Mouse (Mus musculus): ENCODE measurements around the gene Lmod1.
"Not testable (repeated sequence)": the region's sequence is repeated elsewhere in the genome, so short reads cannot be mapped to it uniquely, and the experiment has no call there.

Gene Lmod1

DNA sequence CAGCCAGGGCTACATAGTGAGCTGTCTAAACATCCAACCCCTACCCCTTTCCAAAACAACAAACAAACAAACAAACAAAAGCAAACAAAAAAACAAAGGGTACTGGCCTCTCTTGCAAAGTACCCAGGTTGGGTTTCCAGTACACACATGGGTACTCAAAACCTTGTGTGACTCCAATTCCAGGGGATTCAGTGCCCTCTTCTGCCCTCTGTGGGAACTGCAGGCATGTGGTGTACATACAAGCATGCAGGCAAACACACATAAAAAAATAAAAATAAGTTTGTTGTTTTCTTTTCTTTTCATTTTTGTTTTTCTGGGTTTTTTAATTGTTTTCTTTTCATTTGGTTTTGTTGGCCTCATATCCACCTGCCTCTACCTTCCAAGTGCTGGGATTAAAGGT, 37.5 kb downstream of the Lmod1 start:
- no peak for DNase-seq (ENCODE audit: low spot score)

GRCm38 (mm10) chr1:135363446-135363845, 38.8 kb downstream of the Lmod1 start:
- DNase-seq (ENCODE audit: low spot score): peak; percentile 45

GRCm38 (mm10) chr1:135366380-135366779, 41.8 kb downstream of the Lmod1 start:
- no peak for DNase-seq (ENCODE audit: low spot score)

DNA sequence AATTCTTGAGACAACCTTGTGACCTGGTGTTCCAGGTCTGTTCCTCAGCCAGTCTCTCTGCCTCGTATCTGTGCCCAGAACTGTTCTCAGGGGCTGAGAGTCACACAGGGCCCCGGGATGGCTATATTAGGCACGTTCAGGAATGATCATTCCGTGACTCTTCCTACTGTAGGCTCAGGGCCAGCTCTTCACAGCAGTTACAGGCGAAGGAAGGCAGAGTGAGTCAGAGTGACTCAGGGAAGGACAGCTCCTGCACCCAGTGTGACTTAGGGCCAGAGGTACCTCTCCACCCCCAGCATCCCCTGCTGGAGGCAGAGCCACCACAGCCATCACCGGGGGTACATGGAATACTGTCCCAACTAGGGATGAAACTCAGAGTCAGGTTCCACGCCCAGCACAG, 42.4 kb downstream of the Lmod1 start:
- no peak for DNase-seq (ENCODE audit: low spot score)

DNA sequence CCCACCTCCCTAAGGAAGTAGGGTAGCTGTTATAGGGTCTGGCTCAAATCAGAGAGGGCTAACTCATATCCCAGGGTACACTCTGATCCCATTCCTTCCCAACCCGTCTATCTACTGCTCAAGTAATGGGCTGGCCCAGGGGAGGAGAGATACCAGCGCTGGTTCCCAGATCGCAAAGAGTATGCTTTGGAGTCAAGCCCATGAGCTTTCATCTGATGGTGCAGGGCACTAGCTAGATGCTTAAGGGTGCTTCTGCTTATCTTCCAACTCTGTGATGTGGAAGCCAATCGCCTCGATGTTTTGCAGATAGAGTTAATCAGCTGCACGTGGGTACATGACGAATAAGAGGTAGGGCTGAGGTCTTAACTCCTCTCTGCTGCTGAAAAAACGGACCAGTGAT, 43.0 kb downstream of the Lmod1 start:
- DNase-seq (ENCODE audit: low spot score): no peak

DNA sequence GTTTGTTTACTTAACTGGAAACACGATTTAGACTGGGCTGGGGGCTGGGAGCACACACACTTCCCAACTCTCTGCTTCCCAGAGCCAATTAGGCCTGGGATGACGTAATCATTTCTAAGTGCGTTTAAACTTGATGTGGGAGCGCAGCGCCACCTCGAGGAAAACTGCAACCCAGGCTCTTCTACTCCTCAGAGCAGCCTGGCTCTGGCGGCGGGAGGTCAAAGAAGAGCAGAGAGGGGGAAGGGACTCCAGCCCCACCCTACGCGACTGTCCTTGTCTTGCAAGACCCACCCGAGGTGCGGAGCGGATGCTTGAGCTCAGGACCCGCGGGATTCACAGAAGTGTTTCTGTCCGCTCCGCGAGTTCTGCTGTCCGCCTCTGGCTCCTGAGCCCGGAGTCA, 43.6 kb downstream of the Lmod1 start:
- peak; percentile 69 for DNase-seq (ENCODE audit: low spot score)

- peak; percentile 45 for DNase-seq (ENCODE audit: low spot score)
These were observed 44.4 kb downstream of the Lmod1 start for GRCm38 (mm10) chr1:135368982-135369381.

GRCm38 (mm10) chr1:135369415-135369814, 44.8 kb downstream of the Lmod1 start:
- DNase-seq (ENCODE audit: low spot score): no peak

DNA sequence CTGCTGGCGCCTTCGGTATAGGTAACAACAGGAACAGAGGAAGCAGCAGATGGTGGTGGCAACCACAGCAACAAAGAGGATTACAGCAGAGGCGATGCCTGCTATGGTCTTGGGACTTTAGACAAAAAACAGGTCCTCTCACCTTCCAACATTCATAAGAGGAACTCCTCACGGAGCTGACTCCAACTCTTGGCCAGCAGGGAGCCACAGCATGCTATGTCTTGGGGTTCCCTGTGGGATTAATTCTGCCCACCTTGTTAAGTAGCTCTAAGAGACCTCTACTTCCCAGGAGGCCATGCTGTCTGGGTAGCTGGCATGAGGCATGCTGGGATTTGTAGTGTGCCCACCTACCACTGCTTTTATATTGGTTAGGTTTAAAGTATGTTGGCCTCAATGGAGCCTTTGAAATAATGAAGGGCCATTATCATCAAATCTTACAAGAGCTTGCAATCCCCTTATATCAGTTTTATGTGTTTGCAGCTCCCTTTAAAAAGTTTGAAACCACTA, 48.6 kb downstream of the Lmod1 start:
- no peak for DNase-seq (ENCODE audit: low spot score)

DNA sequence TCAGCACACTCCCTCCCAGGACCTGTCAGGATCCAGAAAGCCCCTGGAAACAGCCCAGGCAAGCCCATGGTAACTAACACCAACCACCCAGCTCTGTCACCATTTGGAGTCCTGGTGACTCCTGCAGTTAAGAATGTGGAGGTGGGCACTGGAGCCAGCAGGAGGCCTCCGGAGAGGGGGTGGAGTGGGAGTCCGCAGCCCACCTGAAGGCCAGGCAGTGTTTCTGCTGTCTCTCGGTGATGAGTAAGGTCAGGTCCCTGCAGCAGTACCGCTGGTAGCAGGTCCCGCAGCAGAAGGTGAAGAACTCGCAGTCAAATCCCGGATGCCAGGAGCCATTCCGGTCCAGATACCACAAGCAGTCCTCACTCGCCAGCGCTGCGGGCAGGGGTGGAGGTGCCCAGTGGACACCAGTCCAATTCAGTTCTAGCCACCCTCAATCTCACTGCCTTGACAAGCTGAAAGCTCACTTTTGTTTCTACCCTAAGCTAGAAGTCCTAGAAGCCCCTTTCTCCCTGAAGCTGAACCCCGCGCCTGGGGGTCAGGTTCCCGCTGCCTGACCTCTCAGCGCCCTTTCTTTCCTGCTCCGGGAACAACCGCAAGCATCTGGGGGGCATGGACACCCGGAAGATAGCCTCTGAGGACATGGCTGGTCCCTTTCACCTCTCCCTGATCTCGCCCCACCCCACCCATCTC, 49.7 kb downstream of the Lmod1 start:
- no peak for DNase-seq (ENCODE audit: low spot score)

DNA sequence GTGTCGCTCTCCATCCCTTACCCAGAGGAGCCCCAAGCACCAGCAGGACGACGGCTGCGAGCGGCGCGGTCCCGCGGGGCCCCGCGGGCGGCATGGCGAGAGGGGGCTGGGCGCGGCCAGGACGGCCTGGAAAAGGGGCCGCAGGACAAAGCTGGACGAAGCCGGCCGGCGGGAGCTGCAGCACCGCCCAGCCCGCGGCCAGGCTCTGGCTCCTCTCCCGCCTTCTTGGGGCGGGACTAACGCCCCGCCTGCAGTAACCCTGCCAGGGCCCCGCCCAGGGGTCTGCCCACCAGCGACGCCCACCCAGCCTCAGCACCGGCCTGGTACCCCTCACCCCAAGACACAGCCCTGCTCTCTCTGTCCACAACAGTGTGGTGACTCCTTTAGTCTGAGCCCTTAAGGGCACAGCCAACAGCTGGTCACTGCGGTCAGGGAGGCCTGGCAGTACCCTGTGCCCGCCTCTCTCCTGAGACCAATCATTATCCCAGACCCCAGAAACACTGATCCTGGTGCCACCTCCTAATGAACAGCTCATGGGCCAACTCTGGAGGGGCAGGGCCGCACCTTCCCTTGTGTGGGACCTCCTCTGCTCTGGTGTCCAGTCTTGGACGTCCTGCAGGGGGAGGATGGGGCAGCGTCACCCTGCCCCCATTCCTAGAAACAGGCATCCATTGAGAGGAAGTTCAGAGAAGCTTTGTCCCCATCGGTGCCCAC, 50.4 kb downstream of the Lmod1 start, which contains the start of gene Shisa4:
Gene Shisa4, minus strand, starts transcription at position 370 of the 714 bp plus-strand sequence.
- DNase-seq (ENCODE audit: low spot score): peak; percentile 58

DNA sequence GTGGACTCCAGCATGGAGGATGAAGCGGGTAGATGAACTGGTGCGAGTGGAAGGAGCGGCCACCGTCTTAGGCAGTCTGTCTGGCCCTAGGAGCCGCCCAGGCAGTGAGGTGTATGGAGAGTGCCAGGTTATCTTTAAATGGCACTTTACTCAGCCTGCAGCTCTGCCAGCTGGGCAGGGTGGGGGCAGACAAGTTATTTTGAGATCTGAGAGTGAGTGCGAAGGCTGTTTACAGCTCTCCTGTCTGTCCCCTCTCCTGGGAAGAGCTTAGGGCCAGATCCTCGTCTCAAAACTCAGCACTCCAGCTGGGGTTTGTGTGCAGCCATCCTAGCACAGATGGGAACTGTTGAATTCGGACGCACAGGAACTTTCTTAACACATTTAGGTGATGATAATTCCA, 54.0 kb downstream of the Lmod1 start:
- DNase-seq (ENCODE audit: low spot score): no peak

DNA sequence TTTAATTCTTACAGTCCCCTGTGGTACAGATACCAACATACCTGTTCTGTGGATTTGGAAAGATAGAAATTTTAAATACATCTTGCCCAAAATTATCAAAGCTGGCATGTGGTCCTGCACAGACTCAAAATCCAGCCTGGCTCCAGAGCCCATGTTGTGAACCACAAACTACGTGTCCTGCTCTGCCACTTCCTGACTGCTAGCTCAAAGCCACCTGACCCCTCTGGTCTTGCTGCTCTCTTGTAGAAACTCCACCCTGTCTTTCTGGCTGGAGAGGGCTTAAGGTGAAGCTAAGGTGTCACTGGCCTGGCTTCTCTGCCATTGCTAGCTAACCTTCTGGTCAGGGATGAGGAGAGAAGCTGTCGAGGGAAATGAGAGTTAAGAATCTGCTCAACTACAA, 54.4 kb downstream of the Lmod1 start:
- DNase-seq (ENCODE audit: low spot score): no peak

DNA sequence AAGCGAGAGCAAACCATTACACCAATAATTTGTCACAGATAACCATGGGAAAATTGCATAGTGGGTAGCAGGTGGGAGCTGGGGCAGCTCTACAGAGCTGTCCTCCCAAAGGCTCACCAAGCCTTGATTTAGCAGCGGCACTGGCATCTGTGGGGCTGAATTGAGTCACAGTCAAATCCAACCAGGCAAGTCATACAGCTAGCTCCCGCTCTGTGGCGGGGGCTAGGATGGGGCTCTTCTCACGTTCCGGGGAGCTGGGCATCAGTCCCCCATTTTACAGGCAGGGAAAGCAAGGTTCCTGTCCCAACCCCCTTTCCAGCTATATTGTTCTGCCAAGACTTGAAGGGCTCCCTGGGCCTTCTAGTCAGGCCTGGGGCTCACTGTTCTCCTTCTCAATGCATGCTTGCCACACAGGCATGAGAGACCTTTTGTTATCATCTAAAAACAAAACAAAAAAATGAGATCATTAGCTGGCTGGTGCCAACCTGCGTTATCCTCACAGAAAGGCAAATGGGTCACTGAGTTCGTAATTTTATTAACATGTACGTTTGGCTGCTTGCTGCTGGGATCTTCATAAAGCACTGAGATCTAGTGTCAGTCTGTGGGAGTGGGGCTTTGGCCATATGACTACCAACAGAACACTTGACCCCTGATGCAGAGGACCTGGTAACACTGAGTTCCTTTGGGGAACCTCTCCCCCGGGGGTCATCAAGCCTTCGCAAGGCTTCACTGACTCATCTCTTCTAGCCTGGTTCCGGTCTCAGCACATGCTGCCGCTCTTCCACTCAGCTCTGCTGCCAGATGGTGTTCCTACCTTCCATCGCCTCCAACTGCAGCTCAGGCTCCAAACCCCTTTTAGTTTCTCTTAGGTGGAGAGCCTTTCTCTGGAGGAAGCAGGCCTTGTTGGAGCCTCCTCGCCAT, 55.7 kb downstream of the Lmod1 start:
- DNase-seq (ENCODE audit: low spot score): no peak

GRCm38 (mm10) chr1:135381560-135381959, 57.0 kb downstream of the Lmod1 start:
- DNase-seq (ENCODE audit: low spot score): not testable (repeated sequence)

DNA sequence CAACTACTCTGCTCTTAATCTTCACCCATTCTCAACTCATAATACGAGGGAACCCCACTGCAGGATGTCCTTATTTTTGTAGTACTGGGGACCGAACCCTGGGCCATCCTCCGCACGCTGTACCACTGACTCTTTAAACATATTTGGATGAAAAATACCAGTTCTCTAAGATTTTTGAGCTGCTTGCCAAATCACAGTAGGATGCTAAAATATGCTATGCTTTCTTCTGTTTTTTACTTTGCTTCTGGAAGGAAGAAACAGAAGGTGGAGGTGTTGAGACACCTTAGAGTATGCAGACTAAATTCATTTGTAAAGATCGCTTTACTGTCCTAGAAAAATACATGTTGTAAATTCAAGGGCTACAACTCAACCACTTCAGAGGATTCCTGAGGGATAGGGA, 59.6 kb downstream of the Lmod1 start:
- DNase-seq (ENCODE audit: low spot score): no peak

GRCm38 (mm10) chr1:135385161-135385560, 60.6 kb downstream of the Lmod1 start:
- no peak for DNase-seq (ENCODE audit: low spot score)

GRCm38 (mm10) chr1:135399466-135399865, 74.9 kb downstream of the Lmod1 start:
- DNase-seq (ENCODE audit: low spot score): no peak

DNA sequence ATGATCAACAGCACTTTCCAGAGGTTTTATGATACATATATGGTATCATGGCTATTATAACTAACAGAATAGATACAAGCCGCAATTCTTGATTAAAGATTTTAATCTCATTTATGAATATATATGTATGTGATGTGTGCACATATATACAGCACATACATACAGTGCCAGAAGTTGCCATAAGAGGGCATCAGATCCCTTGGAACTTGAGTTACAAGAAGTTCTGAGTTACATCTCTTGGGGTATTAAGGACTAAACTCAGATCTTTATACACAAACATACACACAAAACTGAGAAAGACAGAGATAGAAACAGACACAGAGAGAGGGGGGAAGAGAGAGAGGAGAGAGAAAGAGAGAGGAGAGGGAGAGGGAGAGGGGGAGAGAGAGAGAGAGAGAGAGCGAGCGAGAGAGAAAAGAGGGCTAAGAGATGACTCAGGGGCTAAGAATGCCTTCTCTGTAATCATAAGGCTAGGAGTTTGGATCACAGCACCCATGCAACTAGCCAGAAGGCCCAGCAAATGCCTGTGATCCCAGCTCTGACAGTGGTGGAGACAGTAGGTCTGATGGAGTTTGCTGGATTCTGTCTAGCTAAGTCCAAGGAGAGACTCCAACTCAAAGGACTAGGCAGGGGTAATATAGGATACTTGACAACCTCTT, 77.0 kb downstream of the Lmod1 start:
- DNase-seq (ENCODE audit: low spot score): no peak

- no peak for DNase-seq (ENCODE audit: low spot score)
These were observed 80.7 kb downstream of the Lmod1 start for GRCm38 (mm10) chr1:135405356-135405755.

- DNase-seq (ENCODE audit: low spot score): no peak
These were observed 84.4 kb downstream of the Lmod1 start for GRCm38 (mm10) chr1:135408973-135409372.

- peak; percentile 20 for DNase-seq (ENCODE audit: low spot score)
These were observed 86.4 kb downstream of the Lmod1 start for GRCm38 (mm10) chr1:135410967-135411366.
